ENCODE assay signal across 14 mouse cellular contexts in genomic region chr7:26173111-26173510, GRCm38 (mm10). TPM values are rescaled to one million over a fixed set of nuclear protein-coding genes. Genes with fewer than 3 reads are reported as not detected.
"Had no signal": no experiment of that assay in that cellular context is flagged by ENCODE, and none has a peak within 500 bp of the region (broad histone marks: within the 10 kb centered on the region; RNA-seq: fewer than 3 reads in every experiment).

TSS of gene Cyp2b9 (plus strand) at chr7:26173411.

RNA-seq across cellular contexts. Expression of gene Cyp2b9, which starts in this region (rescaled TPM):
- total RNA-seq: neutrophil, adult 5-6 weeks had no signal
- polyA plus RNA-seq: neural tube, embryonic 13.5 days; neural tube, embryonic 14.5 days; neural tube, embryonic 15.5 days; small intestine, adult 2 months; spleen, adult 2 months; stomach, embryonic 14.5 days; stomach, embryonic 15.5 days; stomach, embryonic 16.5 days; stomach, postnatal 0 days; testis, adult 2 months; thymus, adult 2 months; thymus, postnatal 0 days; urinary bladder, adult 2 months had no signal
